Mouse (Mus musculus) ES-CJ7 (cell line): ENCODE data around the gene Abi1.
"Not testable (repeated sequence)": the region's sequence is repeated elsewhere in the genome, so short reads cannot be mapped to it uniquely, and the experiment has no call there.

Experiments
- DNase-seq: peaks from one replicate; pipeline ENCODE4 v3.0.0; 2011; ENCODE audit warnings: low read depth, low spot score

The Abi1 gene

GRCm38 (mm10) chr2:22962970-22963369, 77.1 kb downstream of the Abi1 start:
- DNase-seq: no peak

GRCm38 (mm10) chr2:22962242-22962641, 77.8 kb downstream of the Abi1 start:
- no peak for DNase-seq

GRCm38 (mm10) chr2:22961681-22962080, 78.4 kb downstream of the Abi1 start:
- peak; percentile 41 for DNase-seq

- DNase-seq: peak; percentile 78
These were observed 82.6 kb downstream of the Abi1 start for GRCm38 (mm10) chr2:22957415-22957814.

GRCm38 (mm10) chr2:22955914-22956313, 84.1 kb downstream of the Abi1 start:
- no peak for DNase-seq

GRCm38 (mm10) chr2:22954278-22954677, 85.8 kb downstream of the Abi1 start:
- DNase-seq: no peak

GRCm38 (mm10) chr2:22949956-22950355, 90.1 kb downstream of the Abi1 start:
- no peak for DNase-seq

GRCm38 (mm10) chr2:22933556-22933955, 106.5 kb downstream of the Abi1 start:
- DNase-seq: no peak

- no peak for DNase-seq
These were observed 111.8 kb downstream of the Abi1 start for GRCm38 (mm10) chr2:22928259-22928658.

- DNase-seq: not testable (repeated sequence)
These were observed 114.1 kb downstream of the Abi1 start for GRCm38 (mm10) chr2:22925911-22926310.

GRCm38 (mm10) chr2:22918651-22919050, 121.4 kb downstream of the Abi1 start:
- no peak for DNase-seq

- DNase-seq: no peak
These were observed 125.6 kb downstream of the Abi1 start for GRCm38 (mm10) chr2:22914421-22914820.

- DNase-seq: no peak
These were observed 136.1 kb downstream of the Abi1 start for GRCm38 (mm10) chr2:22903947-22904346.

GRCm38 (mm10) chr2:22895282-22896273, 144.5 kb downstream of the Abi1 start, which contains the start of gene Pdss1:
Gene Pdss1, plus strand, starts transcription at chr2:22895522.
- DNase-seq: peak; percentile 95

- no peak for DNase-seq
These were observed 145.1 kb downstream of the Abi1 start for GRCm38 (mm10) chr2:22894932-22895281.
